Mouse (Mus musculus) thymus, postnatal 36 days (tissue): ENCODE data around the gene Sigmar1.
"Not testable (repeated sequence)": the region's sequence is repeated elsewhere in the genome, so short reads cannot be mapped to it uniquely, and the experiment has no call there.

Experiments
- DNase-seq, 2 experiments: peaks; one replicate each; pipeline ENCODE4 v3.0.0; 2022; ENCODE audit warnings: mixed read lengths in 2 of 2

The Sigmar1 gene

GRCm38 (mm10) chr4:41708192-41708745 lies 47.7 kb downstream of the Sigmar1 start:
- no peak for DNase-seq

- DNase-seq: peak; percentile 73 to 76
Observed at GRCm38 (mm10) chr4:41707011-41707535, 48.9 kb downstream of the Sigmar1 start.

DNA sequence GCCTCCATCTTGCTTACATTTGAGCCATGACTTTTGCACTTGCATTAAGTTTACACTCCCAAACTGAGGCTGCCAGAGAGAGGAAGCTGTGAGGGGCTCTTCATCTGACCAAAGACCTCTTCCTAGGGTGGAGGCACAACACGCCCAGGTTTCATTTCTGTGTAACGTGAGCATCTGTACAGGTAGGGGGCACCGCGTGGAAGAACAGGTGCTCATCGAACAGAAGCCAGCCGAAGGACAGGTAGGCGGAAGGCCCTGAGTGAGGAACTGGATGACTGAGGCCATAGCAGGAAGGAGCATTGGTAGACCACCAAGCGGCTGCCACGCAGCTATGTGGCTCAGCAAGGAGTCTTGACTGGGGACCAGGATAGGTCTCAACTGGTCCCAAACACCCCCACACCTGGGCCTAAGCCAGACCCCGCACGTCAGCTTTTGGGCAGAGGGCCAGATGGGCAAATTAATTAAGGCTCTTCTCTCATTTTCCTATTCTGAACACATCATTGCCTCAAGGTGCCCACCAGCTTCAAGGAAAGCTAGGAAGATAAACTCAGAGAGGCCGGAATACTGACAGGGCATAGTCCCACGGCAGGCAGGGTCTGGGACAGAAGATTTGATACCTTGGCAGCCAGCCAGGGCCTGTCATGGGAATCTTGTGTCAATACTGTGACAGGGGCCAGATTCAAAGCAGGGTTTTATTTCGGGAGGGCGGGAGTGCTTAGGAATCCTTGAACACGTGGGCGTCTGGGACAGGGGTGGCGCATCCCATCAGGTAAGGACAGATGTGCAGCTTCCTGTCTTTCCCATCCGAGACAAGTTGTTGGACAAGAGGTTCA lies 49.8 kb downstream of the Sigmar1 start:
- DNase-seq: no peak

GRCm38 (mm10) chr4:41704651-41705050 lies 51.3 kb downstream of the Sigmar1 start:
- DNase-seq: no peak

- DNase-seq: not testable (repeated sequence)
Observed at GRCm38 (mm10) chr4:41702226-41702625, 53.7 kb downstream of the Sigmar1 start.

GRCm38 (mm10) chr4:41700224-41700623 lies 55.7 kb downstream of the Sigmar1 start:
- DNase-seq: not testable (repeated sequence)

DNA sequence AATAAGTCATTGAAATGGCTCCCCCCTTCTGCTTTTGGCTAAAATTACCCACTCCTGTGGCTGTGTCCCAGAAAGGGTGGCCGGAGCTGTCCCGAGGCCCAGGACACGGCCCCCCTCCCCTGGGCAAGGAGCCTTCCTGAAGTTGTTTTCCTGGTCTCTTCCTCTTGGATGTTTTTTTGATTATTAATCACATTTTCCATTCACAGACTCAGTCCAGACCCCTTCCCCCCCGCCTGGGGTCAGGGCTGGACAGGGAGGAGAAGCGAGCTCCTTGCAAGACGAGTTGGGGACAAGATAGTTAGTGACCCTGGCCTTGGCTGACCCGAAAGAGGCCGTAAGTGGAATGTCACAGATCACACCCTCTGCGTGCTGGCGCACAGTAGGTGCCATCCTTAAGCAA lies 56.2 kb downstream of the Sigmar1 start, which contains the start of gene Il11ra1:
Gene Il11ra1, plus strand, starts transcription at position 207 of the 400 bp plus-strand sequence.
- DNase-seq: not testable (repeated sequence)

- DNase-seq: not testable (repeated sequence)
Observed at GRCm38 (mm10) chr4:41698421-41699016, 57.4 kb downstream of the Sigmar1 start.

DNA sequence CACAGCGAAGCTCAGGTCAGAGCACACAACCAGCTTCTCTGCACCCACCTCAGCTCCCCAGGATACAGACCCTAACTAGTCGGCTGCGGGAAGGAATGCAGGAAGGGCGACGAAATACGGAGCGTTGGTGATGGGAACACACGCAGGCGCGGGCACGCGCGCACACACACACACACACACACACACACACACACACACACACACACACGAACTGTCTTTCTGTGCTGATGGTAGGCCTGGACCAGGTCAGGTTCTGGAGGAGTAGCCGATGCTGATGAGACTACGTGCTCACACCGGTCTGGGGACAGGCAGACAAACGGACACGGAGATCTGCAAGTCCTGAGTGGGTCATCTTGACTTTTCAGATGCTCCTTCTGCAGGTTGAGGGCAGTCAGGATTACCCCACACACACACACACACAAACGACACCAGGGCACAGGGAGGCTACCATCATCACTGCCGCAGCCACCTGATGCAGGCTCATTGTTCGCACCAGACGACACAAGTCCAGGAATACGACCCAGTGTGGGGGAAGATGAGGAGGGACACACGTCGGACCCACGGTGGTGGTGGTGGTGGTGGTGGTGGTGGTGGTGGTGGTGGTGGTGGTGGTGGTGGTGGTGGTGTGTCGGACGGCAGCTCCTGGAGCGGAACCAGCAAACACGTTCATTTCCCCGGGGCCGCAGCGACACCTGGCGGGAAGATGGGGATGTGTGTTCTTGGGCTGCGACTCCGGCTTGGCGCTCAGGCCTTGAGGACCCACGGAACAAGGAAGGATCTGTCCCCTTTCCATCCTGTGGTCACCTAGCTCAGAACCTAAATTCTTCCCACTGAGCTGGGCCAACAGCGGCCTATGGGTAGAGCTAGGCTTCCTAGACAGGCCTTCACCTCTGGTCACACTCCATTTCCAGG lies 58.8 kb downstream of the Sigmar1 start, which contains the start of gene Cntfr:
Gene Cntfr, minus strand, starts transcription at position 160 of the 912 bp plus-strand sequence.
- peak; percentile 60 to 65 for DNase-seq

- not testable (repeated sequence) for DNase-seq
Observed at GRCm38 (mm10) chr4:41696452-41696851, 59.5 kb downstream of the Sigmar1 start.

GRCm38 (mm10) chr4:41695800-41696199 lies 60.2 kb downstream of the Sigmar1 start:
- not testable (repeated sequence) for DNase-seq

DNA sequence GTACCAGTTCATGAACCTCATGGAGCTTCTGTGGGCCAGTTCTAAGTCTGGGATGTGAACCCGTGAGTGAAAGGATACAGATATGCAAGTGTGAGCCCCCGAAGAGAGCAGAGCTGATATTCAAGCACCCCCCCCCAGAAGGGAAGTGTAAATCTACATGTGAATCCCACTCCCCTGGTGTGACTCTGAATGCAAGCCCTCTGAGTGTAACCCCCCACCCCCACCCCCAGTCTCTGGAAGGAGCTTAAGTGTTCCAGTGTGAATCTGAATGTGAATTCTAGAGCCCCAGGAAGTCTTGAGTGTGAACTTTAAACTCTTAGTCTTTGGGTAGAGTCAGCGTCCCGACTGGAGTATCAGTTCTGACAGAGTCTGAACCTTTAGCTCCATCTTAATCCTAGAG lies 62.4 kb downstream of the Sigmar1 start:
- not testable (repeated sequence) for DNase-seq

DNA sequence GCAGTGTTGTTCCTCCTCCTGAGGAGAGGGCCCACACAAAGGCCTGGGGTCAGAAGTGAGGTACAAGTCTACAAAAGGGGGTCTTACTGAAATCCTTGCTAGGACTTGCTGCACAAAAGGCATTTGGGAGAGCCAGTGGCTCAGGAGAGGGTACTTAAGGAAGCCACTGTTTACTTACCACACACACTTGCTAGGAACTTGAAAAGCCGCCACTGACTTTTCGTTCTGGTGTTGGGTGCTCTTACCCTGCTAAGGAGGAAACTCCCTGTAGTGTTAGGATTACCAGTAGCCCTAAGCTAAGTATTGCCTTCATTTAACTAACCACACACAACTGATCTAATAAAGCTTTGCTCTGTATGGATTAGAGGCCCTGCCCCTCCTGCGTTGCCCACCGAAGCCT lies 65.9 kb downstream of the Sigmar1 start:
- DNase-seq: not testable (repeated sequence)

GRCm38 (mm10) chr4:41688562-41688961 lies 67.4 kb downstream of the Sigmar1 start:
- not testable (repeated sequence) for DNase-seq
